Mouse (Mus musculus) macrophage (primary cell): ENCODE data around the gene Pdzk1. TPM values are rescaled to one million over a fixed set of nuclear protein-coding genes. Genes with fewer than 3 reads are reported as not detected.

Source experiments
- H3K27ac ChIP-seq: fragments of 350-480 bp; formaldehyde crosslinking; 2 replicates; pipeline ENCODE4 v1.9.0; 2021
- H3K36me3 ChIP-seq: fragments of 350-480 bp; formaldehyde crosslinking; 2 replicates; pipeline ENCODE4 v1.9.0; 2021; ENCODE audit errors: inconsistent target
- H3K4me3 ChIP-seq: fragments of 350-480 bp; formaldehyde crosslinking; 2 replicates; pipeline ENCODE4 v1.9.0; 2021; ENCODE audit errors: inconsistent target
- H3K79me2 ChIP-seq: fragments of 350-480 bp; formaldehyde crosslinking; 2 replicates; pipeline ENCODE4 v1.9.0; 2021; ENCODE audit errors: inconsistent target
- WGBS: methylation state at CpG from one replicate; pipeline ENCODE4 v1.1.7; 2026; ENCODE audit warnings: inconsistent platforms; ENCODE audit not compliant: missing documents; 5-methylcytosine and 5-hydroxymethylcytosine counted together
- polyA plus RNA-seq: library from polyadenylated mRNA; stranded (reverse); fragments of 250-400 nt; gene quantifications from 3 replicates; pipeline ENCODE4 v1.2.4, GENCODE M21; 2018; ENCODE audit warnings: inconsistent platforms

Pdzk1 gene
- polyA plus RNA-seq, 1 experiment from 2014 or later: not detected

GRCm38 (mm10) chr3:96821581-96821980 lies 7.5 kb upstream of the Pdzk1 start:
- H3K79me2 ChIP-seq: no peaks in the 10 kb centered on the region
- WGBS: 96% methylated on average over 4 of the region's 4 CpGs
- H3K27ac ChIP-seq: no peak overlapping the region
- H3K4me3 ChIP-seq: no peak overlapping the region
- H3K36me3 ChIP-seq: no peaks in the 10 kb centered on the region

- Histone ChIP-seq H3K27ac (no peak overlapping the region), H3K36me3 (no peaks in the 10 kb centered on the region), H3K4me3 (no peak overlapping the region), H3K79me2 (no peaks in the 10 kb centered on the region)
- WGBS: 83% methylated on average over 3 of the region's 3 CpGs
These were observed 5.4 kb upstream of the Pdzk1 start for GRCm38 (mm10) chr3:96823701-96824100.

- no peak overlapping the region for H3K27ac ChIP-seq
- no peaks in the 10 kb centered on the region for H3K36me3 ChIP-seq
- no peak overlapping the region for H3K4me3 ChIP-seq
- WGBS: 95% methylated on average over 12 of the region's 12 CpGs
- H3K79me2 ChIP-seq: no peaks in the 10 kb centered on the region
These were observed 4.5 kb upstream of the Pdzk1 start for GRCm38 (mm10) chr3:96824614-96825013.

DNA sequence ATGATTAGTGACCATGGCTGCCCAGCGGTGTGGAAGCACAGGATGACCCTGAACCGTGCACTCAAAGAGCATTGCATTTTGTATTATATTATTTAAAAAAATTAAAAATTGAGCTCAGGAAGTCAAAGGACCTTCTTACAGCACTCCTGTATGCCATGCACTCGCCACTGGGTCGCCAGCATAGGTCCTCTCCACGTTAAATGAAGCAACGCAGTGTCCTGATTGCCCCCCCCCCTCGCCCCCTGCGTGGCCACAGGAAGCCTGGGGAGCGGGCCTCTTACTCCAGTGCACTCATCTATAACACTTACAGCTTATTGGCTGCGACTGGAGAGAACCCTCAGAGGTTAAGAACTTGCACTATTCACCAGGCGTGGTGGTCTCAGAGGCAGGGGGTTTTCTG lies 3.8 kb upstream of the Pdzk1 start:
- Histone ChIP-seq H3K36me3 (no peaks in the 10 kb centered on the region), H3K79me2 (no peaks in the 10 kb centered on the region), H3K4me3 (no peak overlapping the region), H3K27ac (no peak overlapping the region)
- WGBS: 62% methylated on average over 11 of the region's 11 CpGs

GRCm38 (mm10) chr3:96828308-96828864 lies 698 bp upstream of the Pdzk1 start:
- Histone ChIP-seq H3K4me3 (no peak overlapping the region), H3K79me2 (no peaks in the 10 kb centered on the region), H3K36me3 (no peaks in the 10 kb centered on the region), H3K27ac (no peak overlapping the region)
- WGBS: 88% methylated on average over 15 of the region's 15 CpGs

DNA sequence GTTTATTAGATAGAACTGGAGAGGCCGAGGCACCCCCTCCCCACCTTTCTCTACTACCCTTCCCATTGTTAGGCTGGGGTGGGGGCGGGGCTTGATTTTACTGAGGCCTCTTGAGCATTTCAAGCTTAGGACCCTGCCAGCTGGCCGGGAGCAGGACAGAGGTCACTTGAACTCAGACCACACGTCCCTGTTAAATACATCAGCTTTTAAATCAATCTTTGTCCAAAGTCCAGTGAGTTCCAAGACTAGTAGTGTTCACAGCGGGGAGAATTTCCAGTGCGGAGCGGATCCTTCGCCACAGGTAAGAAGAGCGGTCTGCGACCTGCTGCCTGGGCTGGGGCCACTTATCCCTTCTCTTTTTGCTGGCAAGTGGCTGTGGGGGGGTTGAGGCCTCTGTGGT lies 772 bp downstream of the Pdzk1 start:
- Histone ChIP-seq H3K27ac (no peak overlapping the region), H3K36me3 (no peaks in the 10 kb centered on the region), H3K4me3 (no peak overlapping the region), H3K79me2 (no peaks in the 10 kb centered on the region)
- 91% methylated on average over 10 of the region's 10 CpGs for WGBS

- no peaks in the 10 kb centered on the region for H3K36me3 ChIP-seq
- WGBS: 91% methylated on average over 5 of the region's 5 CpGs
These were observed 3.8 kb downstream of the Pdzk1 start for GRCm38 (mm10) chr3:96832930-96833329.

DNA sequence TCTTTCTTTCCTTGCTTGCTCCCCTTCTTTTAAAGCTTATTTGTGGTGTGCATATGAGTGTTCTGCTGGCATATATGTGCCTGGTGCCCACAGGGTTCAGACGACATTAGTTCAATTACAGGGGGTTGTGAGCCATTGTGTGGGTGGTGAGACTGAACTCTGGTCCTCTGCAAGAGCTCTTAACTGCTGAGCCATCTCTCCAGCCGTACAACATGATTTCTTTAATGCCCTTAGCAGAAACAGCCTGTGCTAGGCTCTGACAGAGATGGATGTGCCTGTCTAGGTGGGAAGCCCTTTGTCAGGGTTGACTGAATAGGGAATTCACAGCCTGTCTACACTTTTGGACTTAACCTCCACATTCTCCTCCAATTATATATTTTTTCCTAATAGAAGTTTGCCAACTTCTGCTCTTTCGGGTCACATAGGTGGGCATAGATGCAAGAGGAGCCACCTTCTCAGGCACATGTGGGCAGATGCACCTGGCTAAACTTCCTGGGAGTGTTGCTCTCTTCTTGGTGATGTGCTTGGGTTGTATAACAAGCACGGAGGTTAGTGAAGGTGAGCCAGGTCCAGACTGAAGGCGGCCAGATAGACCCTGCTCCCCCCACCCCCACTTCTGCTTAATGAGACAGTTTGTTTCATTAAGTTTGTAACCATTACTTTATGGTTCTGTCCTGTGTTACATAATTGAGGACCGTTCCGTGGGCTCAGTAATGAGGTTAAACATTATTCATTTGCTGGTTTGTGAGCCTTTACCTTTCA lies 5.7 kb downstream of the Pdzk1 start:
- Histone ChIP-seq H3K36me3 (no peaks in the 10 kb centered on the region), H3K79me2 (no peaks in the 10 kb centered on the region), H3K4me3 (no peak overlapping the region), H3K27ac (no peak overlapping the region)
- 92% methylated on average over 7 of the region's 7 CpGs for WGBS

More at GRCm38 (mm10) chr3:96832930-96833329, 3.8 kb downstream of the Pdzk1 start:
- Histone ChIP-seq H3K79me2 (no peaks in the 10 kb centered on the region), H3K4me3 (no peak overlapping the region), H3K27ac (no peak overlapping the region)

DNA sequence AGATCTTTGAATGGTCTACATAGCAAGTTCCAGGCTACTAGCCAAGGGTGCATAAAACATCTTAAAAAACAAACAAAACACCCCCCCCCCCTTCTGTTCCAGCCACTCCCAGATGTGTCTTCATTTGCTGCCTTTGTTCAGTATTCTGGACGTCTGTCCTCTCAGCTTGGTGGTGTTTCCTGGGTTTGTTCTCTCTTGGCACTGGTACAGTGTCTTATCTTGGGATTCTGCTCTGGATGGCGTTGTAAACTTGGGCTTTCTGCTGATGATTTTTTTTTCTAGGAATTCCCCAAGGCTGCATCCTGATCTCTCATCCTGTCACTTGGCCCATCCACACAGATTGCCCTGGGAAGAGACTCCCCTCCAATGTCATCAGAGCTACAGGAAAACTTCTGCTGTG lies 7.3 kb downstream of the Pdzk1 start:
- Histone ChIP-seq H3K4me3 (no peak overlapping the region), H3K79me2 (no peaks in the 10 kb centered on the region), H3K36me3 (no peaks in the 10 kb centered on the region), H3K27ac (no peak overlapping the region)
- 79% methylated on average over 2 of the region's 2 CpGs for WGBS

DNA sequence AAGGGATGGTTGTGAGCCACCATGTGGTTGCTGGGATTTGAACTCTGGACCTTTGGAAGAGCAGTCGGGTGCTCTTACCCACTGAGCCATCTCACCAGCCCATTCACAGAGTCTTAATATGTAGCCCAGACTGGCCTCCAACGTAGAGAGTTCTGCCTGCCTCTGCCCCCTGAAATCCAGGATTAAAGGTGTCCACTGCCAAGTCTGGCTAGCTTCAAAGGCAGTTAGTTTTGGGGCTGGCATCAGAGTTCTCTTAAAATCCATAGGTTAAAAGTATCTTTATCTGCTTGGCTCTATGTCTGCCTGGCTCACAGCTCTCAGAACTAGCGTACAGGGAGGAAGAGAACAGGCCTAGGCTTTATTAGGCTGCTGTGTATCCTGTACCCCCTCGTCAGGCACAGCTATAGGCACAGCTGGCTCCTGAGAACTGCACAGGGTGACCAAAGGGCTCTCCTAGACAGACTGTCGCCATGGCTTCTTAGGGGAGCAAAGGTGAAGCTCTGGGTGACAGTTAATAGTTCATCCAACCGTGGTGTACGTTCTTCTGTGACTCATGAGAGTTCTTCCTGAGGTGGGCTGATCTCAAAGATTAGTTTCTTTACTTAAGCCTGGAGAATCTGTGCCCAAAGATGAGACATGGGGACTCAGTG lies 10.0 kb downstream of the Pdzk1 start:
- Histone ChIP-seq H3K36me3 (no peaks in the 10 kb centered on the region), H3K4me3 (no peak overlapping the region), H3K27ac (no peak overlapping the region), H3K79me2 (no peaks in the 10 kb centered on the region)
- WGBS: 84% methylated on average over 7 of the region's 7 CpGs

DNA sequence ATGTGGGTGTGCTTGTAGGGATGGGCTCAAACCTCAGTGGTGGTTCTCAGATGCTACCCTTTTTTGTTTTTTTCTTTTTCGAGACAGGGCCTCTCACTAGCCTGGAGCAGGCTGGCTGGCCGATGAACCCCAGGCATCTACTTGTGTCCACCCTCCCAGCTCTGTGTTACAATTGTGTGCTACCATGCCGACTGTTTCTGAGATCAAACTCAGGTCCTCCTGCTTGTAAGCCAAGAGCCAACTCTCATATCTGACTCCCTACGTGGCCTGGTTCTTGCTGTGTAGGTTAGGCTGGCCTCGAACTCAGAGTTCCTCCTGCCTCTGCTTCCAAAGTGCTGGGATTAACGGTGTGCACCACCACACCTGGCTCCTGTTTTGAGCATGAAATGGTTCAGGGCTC lies 16.1 kb downstream of the Pdzk1 start:
- H3K27ac ChIP-seq: no peak overlapping the region
- no peaks in the 10 kb centered on the region for H3K79me2 ChIP-seq
- WGBS: 98% methylated on average over 5 of the region's 6 CpGs
- no peak overlapping the region for H3K4me3 ChIP-seq
- no peaks in the 10 kb centered on the region for H3K36me3 ChIP-seq

DNA sequence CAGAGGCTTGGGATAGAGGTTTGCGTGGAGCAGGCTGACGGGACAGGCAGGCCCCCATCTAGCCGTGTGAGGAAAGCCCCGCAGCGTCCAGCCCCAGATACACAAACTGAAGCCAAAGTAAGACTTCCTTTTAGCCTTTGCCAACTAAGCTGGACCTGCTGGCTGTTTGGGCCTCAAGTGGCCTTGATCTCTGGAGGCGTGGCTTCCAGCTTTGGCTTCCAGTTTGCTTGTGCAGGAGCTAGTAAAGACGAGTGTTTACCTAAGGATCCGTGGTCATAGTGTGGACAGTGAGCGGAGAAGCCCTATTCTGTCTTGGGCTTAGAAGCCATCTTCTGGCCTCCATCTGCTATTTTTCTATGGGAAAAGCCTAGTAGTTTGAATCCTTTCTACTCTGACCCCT lies 16.7 kb downstream of the Pdzk1 start:
- 88% methylated on average over 9 of the region's 9 CpGs for WGBS
- H3K27ac ChIP-seq: no peak overlapping the region
- H3K79me2 ChIP-seq: no peaks in the 10 kb centered on the region
- no peaks in the 10 kb centered on the region for H3K36me3 ChIP-seq
- H3K4me3 ChIP-seq: no peak overlapping the region

- H3K36me3 ChIP-seq: no peaks in the 10 kb centered on the region
- WGBS: 46% methylated on average over 12 of the region's 12 CpGs
- H3K79me2 ChIP-seq: no peaks in the 10 kb centered on the region
- H3K4me3 ChIP-seq: no peak overlapping the region
- H3K27ac ChIP-seq: no peak overlapping the region
These were observed 17.9 kb downstream of the Pdzk1 start for GRCm38 (mm10) chr3:96846985-96847384.

DNA sequence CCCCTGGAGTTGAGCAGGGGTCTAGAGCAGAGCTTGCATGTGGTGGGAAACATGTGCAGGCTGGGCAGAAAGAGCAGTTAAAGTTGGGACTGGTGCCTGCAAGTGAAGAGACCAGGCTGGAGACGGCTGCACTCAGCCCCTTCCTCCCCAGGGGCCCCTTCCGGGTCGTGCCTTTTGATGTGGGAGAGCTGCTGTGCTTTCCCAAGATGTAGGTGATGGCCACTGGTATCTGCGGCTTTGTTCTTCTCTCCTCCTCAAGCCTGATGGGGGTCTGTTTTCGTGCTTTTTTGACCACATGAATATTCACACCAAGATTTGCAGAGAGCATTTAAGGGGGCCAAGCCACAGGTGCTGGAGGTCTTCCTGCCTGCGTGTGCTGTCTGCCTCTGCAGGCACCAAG lies 18.6 kb downstream of the Pdzk1 start:
- H3K36me3 ChIP-seq: no peaks in the 10 kb centered on the region
- H3K27ac ChIP-seq: no peak overlapping the region
- WGBS: 14% methylated on average over 6 of the region's 6 CpGs
- no peak overlapping the region for H3K4me3 ChIP-seq
- no peaks in the 10 kb centered on the region for H3K79me2 ChIP-seq

- WGBS: 65% methylated on average over 6 of the region's 8 CpGs
- no peak overlapping the region for H3K27ac ChIP-seq
These were observed 19.4 kb downstream of the Pdzk1 start for GRCm38 (mm10) chr3:96848470-96848869.

More at GRCm38 (mm10) chr3:96848470-96848869, 19.4 kb downstream of the Pdzk1 start:
- no peaks in the 10 kb centered on the region for H3K79me2 ChIP-seq
- H3K36me3 ChIP-seq: no peaks in the 10 kb centered on the region
- no peak overlapping the region for H3K4me3 ChIP-seq
